ENCODE assay signal across 16 mouse cellular contexts in genomic region chr15:89477806-89478205, GRCm38 (mm10). TPM values are rescaled to one million over a fixed set of nuclear protein-coding genes. Genes with fewer than 3 reads are reported as not detected.
DNase-seq lines count a peak whose midpoint lies in the region; ATAC-seq and TF ChIP-seq lines count a peak whose summit lies in the region.
"Had no signal": no experiment of that assay in that cellular context is flagged by ENCODE, and none has a peak within 500 bp of the region (broad histone marks: within the 10 kb centered on the region; RNA-seq: fewer than 3 reads in every experiment).

No protein-coding gene starts in this region.

- no peaks in the 10 kb centered on the region for H3K79me2 ChIP-seq in CH12.LX (replicated peaks; ENCODE audit: control insufficient read depth, extremely low read depth, insufficient read depth, poor library complexity, severe bottlenecking)

- no peak overlapping the region for H3K4me3 ChIP-seq in heart, embryonic 15.5 days
- H3K4me3 ChIP-seq in heart, embryonic 10.5 days, result no peak overlapping the region
- no peak overlapping the region for H3K4me3 ChIP-seq in kidney, postnatal 0 days (replicated peaks; ENCODE audit: low read depth, low read length)
- H3K4me3 ChIP-seq in CH12.LX (replicated peaks in 1 of 3; ENCODE audit: low read depth in 2 of 3, low read length in 2 of 3, poor library complexity in 1 of 3) (no peak overlapping the region), E14TG2a.4 (replicated peaks; ENCODE audit: low read length) (peak overlapping the region; percentile 54)
- H3K4me3 ChIP-seq: forebrain, embryonic 13.5 days; limb, embryonic 10.5 days had no signal

- no peak for TF ChIP-seq RAD21 in CH12.LX (IDR thresholded peaks at IDR 0.05; ENCODE audit: low read depth, low read length)

- dilution Hi-C loops in CH12.LX (cut with MboI; ENCODE audit: extremely low pct_ligation_motif_present, extremely low pct_unique_long_range_greater_than_20kb, low sequenced_read_pairs), result no loop called here

- H3K4me2 ChIP-seq in heart, embryonic 15.5 days, result 0 out of 2 replicates have a peak overlapping the region, but pooled peaks have one; percentile 4
- 0 out of 2 replicates have a peak overlapping the region, but pooled peaks have one; percentile 7 for H3K4me2 ChIP-seq in kidney, postnatal 0 days (ENCODE audit: low read length)
- no peak overlapping the region for H3K4me2 ChIP-seq in CH12.LX (ENCODE audit: insufficient read depth, low read depth, poor library complexity, severe bottlenecking)
- H3K4me2 ChIP-seq: forebrain, embryonic 13.5 days had no signal

- H3K9ac ChIP-seq in heart, embryonic 15.5 days, result no peak overlapping the region
- no peak overlapping the region for H3K9ac ChIP-seq in kidney, postnatal 0 days (ENCODE audit: low read depth, low read length)
- H3K9ac ChIP-seq in CH12.LX (ENCODE audit: insufficient read depth, low read depth), result no peak overlapping the region
- H3K9ac ChIP-seq: forebrain, embryonic 13.5 days had no signal

- no peak for TF ChIP-seq EP300 in CH12.LX (IDR thresholded peaks at IDR 0.05; ENCODE audit: low read length)

- no peak for TF ChIP-seq POLR2A in CH12.LX (IDR thresholded peaks at IDR 0.05; ENCODE audit: low read depth, low read length)

- WGBS in heart, embryonic 15.5 days, result 65% methylated on average over 8 of the region's 8 CpGs
- 51% methylated on average over 8 of the region's 8 CpGs for WGBS in heart, embryonic 10.5 days
- WGBS in kidney, postnatal 0 days, result 52% methylated on average over 8 of the region's 8 CpGs

- no peaks in the 10 kb centered on the region for H3K36me3 ChIP-seq in heart, embryonic 15.5 days
- 0 out of 2 replicates have a peak, but pooled peaks cover 3% of the 10 kb centered on the region for H3K36me3 ChIP-seq in heart, embryonic 10.5 days
- no peaks in the 10 kb centered on the region for H3K36me3 ChIP-seq in kidney, postnatal 0 days (ENCODE audit: insufficient read depth, low read length)
- H3K36me3 ChIP-seq in CH12.LX (replicated peaks in 1 of 2; ENCODE audit: control insufficient read depth in 1 of 2, insufficient read depth in 1 of 2, low read length in 1 of 2), result peaks cover 2 to 35% of the 10 kb centered on the region in 2 experiments
- H3K36me3 ChIP-seq in E14TG2a.4 (ENCODE audit: insufficient read depth, low read length), result peaks cover 16% of the 10 kb centered on the region

- in situ Hi-C loops in CH12.LX (cut with MboI; ENCODE audit: low pct_ligation_motif_present, low pct_unique_long_range_greater_than_20kb, low sequenced_read_pairs), result loop anchor here (5.0 kb wide), 1 partner anchor 54 kb away; no protein-coding TSS in a partner anchor

- no peak for DNase-seq in heart, embryonic 10.5 days (ENCODE audit: low spot score)
- DNase-seq in kidney, postnatal 0 days (ENCODE audit: low spot score), result no peak
- DNase-seq in kidney, postnatal 10 days, result no peak
- peak; percentile 22 for DNase-seq in CH12.LX (ENCODE audit: extremely low read depth)
- DNase-seq: kidney, postnatal 36 days; layer of hippocampus, postnatal 36 days; right cerebral cortex, postnatal 14 days; thymus, postnatal 25 days had no signal

- no peak for TF ChIP-seq CTCF in kidney, postnatal 0 days (IDR thresholded peaks at IDR 0.05; ENCODE audit: low read depth)
- TF ChIP-seq CTCF in CH12.LX (conservative IDR thresholded peaks at IDR 0.05 in 1 of 2, IDR thresholded peaks at IDR 0.05 in 1 of 2; ENCODE audit: low read depth in 2 of 2, low read length in 2 of 2), result no peak
- no peak for TF ChIP-seq CTCF in E14TG2a.4 (conservative IDR thresholded peaks at IDR 0.05; ENCODE audit: low read length)

- ATAC-seq in heart, embryonic 15.5 days (replicated peaks; ENCODE audit: insufficient number of reproducible peaks, insufficient read depth, low FRiP score, low read depth), result no peak
- no peak for ATAC-seq in kidney, postnatal 0 days (replicated peaks; ENCODE audit: low FRiP score, low read depth)
- no peak for ATAC-seq in CD4-positive, CD25-positive, alpha-beta regulatory T cell, adult 4 months
- ATAC-seq: forebrain, embryonic 13.5 days; hindbrain, embryonic 16.5 days had no signal

- H3K4me1 ChIP-seq in heart, embryonic 15.5 days (replicated peaks), result peaks cover 19% of the 10 kb centered on the region
- H3K4me1 ChIP-seq in heart, embryonic 10.5 days, result peaks cover 42% of the 10 kb centered on the region
- H3K4me1 ChIP-seq in kidney, postnatal 0 days (replicated peaks; ENCODE audit: insufficient read depth, low read length), result no peaks in the 10 kb centered on the region
- H3K4me1 ChIP-seq in CH12.LX (ENCODE audit: control insufficient read depth in 1 of 2, insufficient read depth in 2 of 2), result peaks cover 11 to 29% of the 10 kb centered on the region in 2 experiments
- peaks cover 79% of the 10 kb centered on the region for H3K4me1 ChIP-seq in E14TG2a.4 (replicated peaks; ENCODE audit: low read depth, low read length)

- 0 out of 2 replicates have a peak overlapping the region, but pooled peaks have one; percentile 20 for H3K27ac ChIP-seq in heart, embryonic 15.5 days
- H3K27ac ChIP-seq in heart, embryonic 10.5 days, result no peak overlapping the region; the same call in 1 of the 2 replicates
- H3K27ac ChIP-seq in kidney, postnatal 0 days, result peak overlapping the region; percentile 75; the same call in 1 of the 2 replicates
- H3K27ac ChIP-seq in CH12.LX (ENCODE audit: insufficient read depth, low read depth), result no peak overlapping the region
- H3K27ac ChIP-seq: forebrain, embryonic 13.5 days; limb, embryonic 10.5 days had no signal

- no peaks in the 10 kb centered on the region for H3K9me3 ChIP-seq in heart, embryonic 15.5 days (replicated peaks)
- no peaks in the 10 kb centered on the region for H3K9me3 ChIP-seq in heart, embryonic 10.5 days
- H3K9me3 ChIP-seq in kidney, postnatal 0 days (replicated peaks; ENCODE audit: low read length), result no peaks in the 10 kb centered on the region
- no peaks in the 10 kb centered on the region for H3K9me3 ChIP-seq in CH12.LX (replicated peaks; ENCODE audit: low read length)
- peaks cover 5% of the 10 kb centered on the region; the same call in 1 of the 2 replicates for H3K9me3 ChIP-seq in E14TG2a.4 (ENCODE audit: low read length)
- H3K9me3 ChIP-seq: limb, embryonic 10.5 days had no signal

- H3K27me3 ChIP-seq in heart, embryonic 15.5 days, result no peaks in the 10 kb centered on the region
- no peaks in the 10 kb centered on the region; the same call in 1 of the 2 replicates for H3K27me3 ChIP-seq in heart, embryonic 10.5 days (ENCODE audit: insufficient read depth, poor library complexity, severe bottlenecking)
- no peaks in the 10 kb centered on the region for H3K27me3 ChIP-seq in kidney, postnatal 0 days (ENCODE audit: insufficient read depth, low read length)
- H3K27me3 ChIP-seq in CH12.LX (replicated peaks) (no peaks in the 10 kb centered on the region), E14TG2a.4 (ENCODE audit: insufficient read depth, low read length) (no peaks in the 10 kb centered on the region)
- H3K27me3 ChIP-seq: forebrain, embryonic 13.5 days had no signal

TF ChIP-seq in CH12.LX, 34 proteins besides CTCF, POLR2A, EP300 and RAD21 (continues in another document):
- no peak for TF ChIP-seq ETS1 (conservative IDR thresholded peaks at IDR 0.05; ENCODE audit: low read depth, low read length)

RNA-seq across cellular contexts. Expression of gene Arsa, which starts 0.6 kb away (rescaled TPM):
- polyA plus RNA-seq in heart, embryonic 15.5 days (2015; fragmentation: Nextera tagmentation; extraction: Ambion mirVana), result 16.3 and 19.9 TPM in 2 replicates
- 14.2 and 14.3 TPM in 2 replicates for polyA plus RNA-seq in heart, embryonic 10.5 days (2016; fragmentation: Nextera tagmentation; extraction: Ambion mirVana)
- polyA plus RNA-seq in kidney, postnatal 0 days (2015; fragmentation: Nextera tagmentation; extraction: Ambion mirVana), result 13.0 and 13.9 TPM in 2 replicates
- total RNA-seq in CH12.LX (2012; rRNA removed), result 6.3 and 9.3 TPM in 2 replicates
- 8.3 and 10.3 TPM in 2 replicates for total RNA-seq in CH12.LX (2014; rRNA removed)
- 9.5 and 9.9 TPM in 2 replicates for polyA plus RNA-seq in CH12.LX (2012; ENCODE audit: insufficient read length, low read depth)
- 10 to 100 TPM; 10.2 to 12.6 TPM for polyA plus RNA-seq in CD4-positive, CD25-positive, alpha-beta regulatory T cell, adult 4 months (2017; shearing (Covaris generic))

RNA-seq across cellular contexts. Expression of gene Shank3, which starts 21.6 kb away (rescaled TPM):
- 1.4 and 2.1 TPM in 2 replicates for polyA plus RNA-seq in heart, embryonic 15.5 days (2015; fragmentation: Nextera tagmentation; extraction: Ambion mirVana)
- polyA plus RNA-seq in heart, embryonic 10.5 days (2016; fragmentation: Nextera tagmentation; extraction: Ambion mirVana), result 2.1 and 2.6 TPM in 2 replicates
- polyA plus RNA-seq in kidney, postnatal 0 days (2015; fragmentation: Nextera tagmentation; extraction: Ambion mirVana), result 1.0 and 1.2 TPM in 2 replicates
- total RNA-seq in CH12.LX (2012; rRNA removed) (not detected in 2 replicates), CH12.LX (2014; rRNA removed) (not detected in 2 replicates)
- not detected in 2 replicates for polyA plus RNA-seq in CH12.LX (2012; ENCODE audit: insufficient read length, low read depth)
- not detected for polyA plus RNA-seq in CD4-positive, CD25-positive, alpha-beta regulatory T cell, adult 4 months (2017; shearing (Covaris generic))

RNA-seq across cellular contexts. Expression of gene Mapk8ip2, which starts 24.1 kb away (rescaled TPM):
- polyA plus RNA-seq in heart, embryonic 15.5 days (2015; fragmentation: Nextera tagmentation; extraction: Ambion mirVana), result 0.16 and 1.3 TPM in 2 replicates
- polyA plus RNA-seq in heart, embryonic 10.5 days (2016; fragmentation: Nextera tagmentation; extraction: Ambion mirVana), result 0.44 and 0.99 TPM in 2 replicates
- polyA plus RNA-seq in kidney, postnatal 0 days (2015; fragmentation: Nextera tagmentation; extraction: Ambion mirVana), result 0.34 and 0.55 TPM in 2 replicates
- total RNA-seq in CH12.LX (2012; rRNA removed), result 0.04 TPM in 1 of 2 replicates, not detected in the other
- total RNA-seq in CH12.LX (2014; rRNA removed), result not detected in 2 replicates
- not detected in 2 replicates for polyA plus RNA-seq in CH12.LX (2012; ENCODE audit: insufficient read length, low read depth)
- under 1 TPM; 0.32 to 0.44 TPM for polyA plus RNA-seq in CD4-positive, CD25-positive, alpha-beta regulatory T cell, adult 4 months (2017; shearing (Covaris generic))
- total RNA-seq: megakaryocyte-erythroid progenitor cell, adult 5-6 weeks had no signal

RNA-seq across cellular contexts. Expression of gene Chkb, which starts 48.1 kb away (rescaled TPM):
- polyA plus RNA-seq in heart, embryonic 15.5 days (2015; fragmentation: Nextera tagmentation; extraction: Ambion mirVana), result 72.7 and 73.8 TPM in 2 replicates
- 64.7 and 64.8 TPM in 2 replicates for polyA plus RNA-seq in heart, embryonic 10.5 days (2016; fragmentation: Nextera tagmentation; extraction: Ambion mirVana)
- polyA plus RNA-seq in kidney, postnatal 0 days (2015; fragmentation: Nextera tagmentation; extraction: Ambion mirVana), result 64.5 and 65.1 TPM in 2 replicates
- 24.0 and 26.4 TPM in 2 replicates for total RNA-seq in CH12.LX (2012; rRNA removed)
- 21.1 and 25.9 TPM in 2 replicates for total RNA-seq in CH12.LX (2014; rRNA removed)
- polyA plus RNA-seq in CH12.LX (2012; ENCODE audit: insufficient read length, low read depth), result 25.0 and 31.8 TPM in 2 replicates
- polyA plus RNA-seq in CD4-positive, CD25-positive, alpha-beta regulatory T cell, adult 4 months (2017; shearing (Covaris generic)), result 10 to 100 TPM; 54.6 to 66.7 TPM

RNA-seq across cellular contexts. Expression of gene Gm44502, which starts 48.3 kb away (rescaled TPM):
- polyA plus RNA-seq in heart, embryonic 15.5 days (2015; fragmentation: Nextera tagmentation; extraction: Ambion mirVana), result 0.16 and 0.76 TPM in 2 replicates
- 0.38 and 0.58 TPM in 2 replicates for polyA plus RNA-seq in heart, embryonic 10.5 days (2016; fragmentation: Nextera tagmentation; extraction: Ambion mirVana)
- not detected in 2 replicates for polyA plus RNA-seq in kidney, postnatal 0 days (2015; fragmentation: Nextera tagmentation; extraction: Ambion mirVana)
- 0.13 and 0.34 TPM in 2 replicates for total RNA-seq in CH12.LX (2012; rRNA removed)
- 0.15 TPM in 1 of 2 replicates, not detected in the other for total RNA-seq in CH12.LX (2014; rRNA removed)
- 1.9 TPM in 1 of 2 replicates, not detected in the other for polyA plus RNA-seq in CH12.LX (2012; ENCODE audit: insufficient read length, low read depth)
- polyA plus RNA-seq in CD4-positive, CD25-positive, alpha-beta regulatory T cell, adult 4 months (2017; shearing (Covaris generic)), result not detected
- total RNA-seq: megakaryocyte-erythroid progenitor cell, adult 5-6 weeks had no signal
- polyA plus RNA-seq: forebrain, embryonic 13.5 days; limb, embryonic 10.5 days; midbrain, postnatal 0 days had no signal

Comparison
In these comparisons a context has a peak if more than half of its experiments do, and no peak if none do; other contexts are left out.
1. H3K27ac ChIP-seq: peak in heart, embryonic 15.5 days (single experiment) and kidney, postnatal 0 days (single experiment); none in heart, embryonic 10.5 days (single experiment) and CH12.LX (single experiment).